8 mouse cellular contexts compared by ENCODE assay signal in genomic region chr9:120001945-120002725, GRCm38 (mm10). TPM values are rescaled to one million over a fixed set of nuclear protein-coding genes. Genes with fewer than 3 reads are reported as not detected.
DNase-seq lines count a peak whose midpoint lies in the region; ATAC-seq and TF ChIP-seq lines count a peak whose summit lies in the region.

No protein-coding gene starts in this region.

- TF ChIP-seq CTCF in lung, adult 2 months (IDR thresholded peaks at IDR 0.05; ENCODE audit: insufficient read depth, low read length), result no peak

- peak; percentile 88 for DNase-seq in 3T3-L1 (ENCODE audit: low read depth, low spot score)
- peak; percentile 97 for DNase-seq in ZHBTc4 (ENCODE audit: low read depth, low spot score)
- DNase-seq in embryonic facial prominence, embryonic 14.5 days (ENCODE audit: low spot score), result peak; percentile 96
- DNase-seq in lung, adult 2 months, result peak; percentile 94
- DNase-seq in testis, postnatal 14 days (ENCODE audit: low spot score), result peak; percentile 77

- H3K36me3 ChIP-seq in embryonic facial prominence, embryonic 14.5 days (ENCODE audit: control insufficient read depth, insufficient read depth, low read length), result no peaks in the 10 kb centered on the region
- H3K36me3 ChIP-seq in heart, embryonic 12.5 days, result no peaks in the 10 kb centered on the region
- no peaks in the 10 kb centered on the region for H3K36me3 ChIP-seq in kidney, embryonic 14.5 days (ENCODE audit: control insufficient read depth, insufficient read depth, low read length)
- no peaks in the 10 kb centered on the region for H3K36me3 ChIP-seq in neural tube, embryonic 15.5 days

- H3K27ac ChIP-seq in embryonic facial prominence, embryonic 14.5 days (replicated peaks; ENCODE audit: low read depth, low read length), result peak overlapping the region; percentile 75
- H3K27ac ChIP-seq in heart, embryonic 12.5 days (ENCODE audit: poor library complexity, severe bottlenecking), result peak overlapping the region; percentile 81
- H3K27ac ChIP-seq in kidney, embryonic 14.5 days (ENCODE audit: low read depth, low read length), result peak overlapping the region; percentile 74; the same call in 1 of the 2 replicates
- H3K27ac ChIP-seq in neural tube, embryonic 15.5 days (replicated peaks), result no peak overlapping the region

- peak overlapping the region; percentile 65 for H3K9ac ChIP-seq in embryonic facial prominence, embryonic 14.5 days (ENCODE audit: low read depth, low read length)
- H3K9ac ChIP-seq in heart, embryonic 12.5 days, result peak overlapping the region; percentile 70
- H3K9ac ChIP-seq in kidney, embryonic 14.5 days (ENCODE audit: low read depth, low read length), result peak overlapping the region; percentile 58
- 0 out of 2 replicates have a peak overlapping the region, but pooled peaks have one; percentile 17 for H3K9ac ChIP-seq in neural tube, embryonic 15.5 days (replicated peaks)

- peak overlapping the region; percentile 67 for H3K4me2 ChIP-seq in embryonic facial prominence, embryonic 14.5 days (ENCODE audit: low read depth, low read length)
- peak overlapping the region; percentile 71 for H3K4me2 ChIP-seq in heart, embryonic 12.5 days
- H3K4me2 ChIP-seq in kidney, embryonic 14.5 days (replicated peaks; ENCODE audit: low read depth, low read length), result peak overlapping the region; percentile 67
- peak overlapping the region; percentile 57 for H3K4me2 ChIP-seq in neural tube, embryonic 15.5 days

- H3K4me1 ChIP-seq in embryonic facial prominence, embryonic 14.5 days (ENCODE audit: control insufficient read depth, insufficient read depth, low read length), result peaks cover 10% of the 10 kb centered on the region
- 0 out of 2 replicates have a peak, but pooled peaks cover 8% of the 10 kb centered on the region for H3K4me1 ChIP-seq in heart, embryonic 12.5 days (replicated peaks)
- 0 out of 2 replicates have a peak, but pooled peaks cover 5% of the 10 kb centered on the region for H3K4me1 ChIP-seq in kidney, embryonic 14.5 days (ENCODE audit: control insufficient read depth, insufficient read depth, low read length)
- peaks cover 8% of the 10 kb centered on the region for H3K4me1 ChIP-seq in lung, adult 2 months (ENCODE audit: control insufficient read depth, insufficient read depth, low read length)
- H3K4me1 ChIP-seq in neural tube, embryonic 15.5 days, result peaks cover 7% of the 10 kb centered on the region; the same call in 1 of the 2 replicates

- no peaks in the 10 kb centered on the region for H3K27me3 ChIP-seq in embryonic facial prominence, embryonic 14.5 days (replicated peaks; ENCODE audit: control insufficient read depth, insufficient read depth, low read length)
- H3K27me3 ChIP-seq in heart, embryonic 12.5 days (replicated peaks), result no peaks in the 10 kb centered on the region
- H3K27me3 ChIP-seq in kidney, embryonic 14.5 days (ENCODE audit: control insufficient read depth, insufficient read depth, low read length), result no peaks in the 10 kb centered on the region
- peaks cover 2% of the 10 kb centered on the region; the same call in 1 of the 2 replicates for H3K27me3 ChIP-seq in neural tube, embryonic 15.5 days (replicated peaks)

- ATAC-seq in embryonic facial prominence, embryonic 14.5 days (ENCODE audit: low read depth), result peak; percentile 94
- peak; percentile 96 for ATAC-seq in heart, embryonic 12.5 days (ENCODE audit: insufficient number of reproducible peaks, low FRiP score)
- peak; percentile 92 for ATAC-seq in kidney, embryonic 14.5 days (ENCODE audit: low FRiP score, low TSS enrichment)
- ATAC-seq in neural tube, embryonic 15.5 days (ENCODE audit: low FRiP score), result peak; percentile 47; the same call in 1 of the 2 replicates

- no peaks in the 10 kb centered on the region for H3K9me3 ChIP-seq in embryonic facial prominence, embryonic 14.5 days (ENCODE audit: control insufficient read depth, low read length)
- H3K9me3 ChIP-seq in heart, embryonic 12.5 days (replicated peaks), result no peaks in the 10 kb centered on the region
- no peaks in the 10 kb centered on the region for H3K9me3 ChIP-seq in kidney, embryonic 14.5 days (ENCODE audit: control insufficient read depth, low read length)
- H3K9me3 ChIP-seq in neural tube, embryonic 15.5 days (replicated peaks), result no peaks in the 10 kb centered on the region

- WGBS in embryonic facial prominence, embryonic 14.5 days, result 11% methylated on average over 31 of the region's 31 CpGs
- WGBS in heart, embryonic 12.5 days, result 9% methylated on average over 31 of the region's 31 CpGs
- 10% methylated on average over 31 of the region's 31 CpGs for WGBS in kidney, embryonic 14.5 days
- WGBS in lung, adult 2 months, result 9% methylated on average over 31 of the region's 31 CpGs
- WGBS in neural tube, embryonic 15.5 days, result 11% methylated on average over 31 of the region's 31 CpGs

- peak; percentile 59; the same call in 1 of the 2 replicates for TF ChIP-seq POLR2A in lung, adult 2 months (IDR thresholded peaks at IDR 0.05; ENCODE audit: borderline replicate concordance, extremely low read depth, low read depth, low read length)

- H3K4me3 ChIP-seq in embryonic facial prominence, embryonic 14.5 days (ENCODE audit: low read depth, low read length), result peak overlapping the region; percentile 44
- H3K4me3 ChIP-seq in heart, embryonic 12.5 days, result peak overlapping the region; percentile 50
- peak overlapping the region; percentile 39 for H3K4me3 ChIP-seq in kidney, embryonic 14.5 days (ENCODE audit: low read length)
- peak overlapping the region; percentile 75 for H3K4me3 ChIP-seq in lung, adult 2 months (replicated peaks; ENCODE audit: extremely low read depth, low read depth, low read length)
- peak overlapping the region; percentile 33 for H3K4me3 ChIP-seq in neural tube, embryonic 15.5 days (replicated peaks)

RNA-seq across cellular contexts. Expression of gene Csrnp1, which starts 17.7 kb away (rescaled TPM):
- 1.7 and 2.4 TPM in 2 replicates for polyA plus RNA-seq in embryonic facial prominence, embryonic 14.5 days (2014; fragmentation: Nextera tagmentation; extraction: Ambion mirVana)
- 8.2 TPM in 2 replicates for polyA plus RNA-seq in heart, embryonic 12.5 days (2016; fragmentation: Nextera tagmentation; extraction: Ambion mirVana)
- 1.9 and 3.9 TPM in 2 replicates for polyA plus RNA-seq in kidney, embryonic 14.5 days (2014; fragmentation: Nextera tagmentation; extraction: Ambion mirVana)
- polyA plus RNA-seq in lung, adult 2 months (2012; rRNA removed), result 53.3 and 110 TPM in 2 replicates
- polyA plus RNA-seq in neural tube, embryonic 15.5 days (2015; fragmentation: Nextera tagmentation; extraction: Ambion mirVana), result 1.4 and 3.4 TPM in 2 replicates

RNA-seq across cellular contexts. Expression of gene Xirp1, which starts 21.3 kb away (rescaled TPM):
- 4.9 and 8.0 TPM in 2 replicates for polyA plus RNA-seq in embryonic facial prominence, embryonic 14.5 days (2014; fragmentation: Nextera tagmentation; extraction: Ambion mirVana)
- polyA plus RNA-seq in heart, embryonic 12.5 days (2016; fragmentation: Nextera tagmentation; extraction: Ambion mirVana), result 82.9 and 92.6 TPM in 2 replicates
- polyA plus RNA-seq in kidney, embryonic 14.5 days (2014; fragmentation: Nextera tagmentation; extraction: Ambion mirVana), result not detected in 2 replicates
- 0.62 and 2.7 TPM in 2 replicates for polyA plus RNA-seq in lung, adult 2 months (2012; rRNA removed)
- polyA plus RNA-seq in neural tube, embryonic 15.5 days (2015; fragmentation: Nextera tagmentation; extraction: Ambion mirVana), result 0.09 and 0.14 TPM in 2 replicates

Comparison
In these comparisons a context has a peak if more than half of its experiments do, and no peak if none do; other contexts are left out.
1. H3K9ac ChIP-seq: peak in every context shown above with its lines; median percentile 70 in heart, embryonic 12.5 days; 65 in embryonic facial prominence, embryonic 14.5 days; 58 in kidney, embryonic 14.5 days; 17 in neural tube, embryonic 15.5 days.